Mouse (Mus musculus): ENCODE measurements around the gene Trim32. TPM values are rescaled to one million over a fixed set of nuclear protein-coding genes. Genes with fewer than 3 reads are reported as not detected.
A peak's percentile ranks its signal among the peaks of the same experiment; 100 is the strongest.

Trim32 gene
- polyA plus RNA-seq, 1 experiment from 2014 or later: 64.1 TPM

DNA sequence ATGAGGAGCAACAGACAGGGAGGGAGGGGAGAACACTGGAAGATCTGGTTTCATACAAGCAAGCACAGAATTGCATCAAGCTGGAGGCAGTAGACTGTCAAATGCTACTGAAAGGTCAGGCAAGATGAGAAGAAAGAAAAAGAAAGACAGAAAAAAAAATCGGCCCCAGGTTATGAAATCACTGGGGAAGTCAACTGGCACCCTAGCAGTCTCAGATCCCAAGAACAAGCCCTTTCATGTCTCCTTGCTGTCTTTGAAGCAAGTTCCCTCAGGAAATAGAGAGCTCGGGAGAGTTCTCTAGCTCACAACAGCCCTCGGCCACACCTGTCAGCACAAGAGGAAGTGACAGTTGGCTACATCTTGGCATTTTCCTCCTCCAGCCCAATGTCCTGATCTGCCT is 33.4 kb downstream of the Trim32 start:
- Histone ChIP-seq H3K4me1 (peaks cover 9% of the 10 kb centered on the region), H3K27ac (peak overlapping the region; percentile 46), H3K36me3 (no peaks in the 10 kb centered on the region), H3K4me3 (no peak overlapping the region), H3K9me3 (replicated peaks) (no peaks in the 10 kb centered on the region), H3K27me3 (ENCODE audit: low read depth, poor library complexity, severe bottlenecking) (no peaks in the 10 kb centered on the region)
- no peak for DNase-seq (ENCODE audit: low spot score)
- WGBS: 67% methylated on average over 3 of the region's 3 CpGs

DNA sequence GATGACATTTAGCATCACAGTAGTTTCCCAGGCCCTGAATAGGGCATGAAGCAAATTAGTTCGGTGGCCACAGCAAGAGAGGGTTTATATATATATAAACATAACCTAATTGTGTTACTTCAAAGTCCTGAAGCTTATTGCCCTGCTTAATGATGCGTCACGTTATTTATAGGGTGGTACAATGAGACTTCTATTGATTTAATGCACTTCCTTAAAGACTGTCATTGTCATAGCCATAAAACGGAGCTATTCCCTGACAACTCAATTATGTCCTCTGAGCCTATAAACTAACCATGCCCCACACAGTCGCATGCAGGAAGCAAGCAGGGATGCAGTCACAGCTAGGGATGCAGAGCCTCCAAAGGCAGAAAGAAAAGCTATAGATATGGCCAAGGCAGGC is 37.8 kb downstream of the Trim32 start:
- Histone ChIP-seq H3K27me3 (ENCODE audit: low read depth, poor library complexity, severe bottlenecking) (no peaks in the 10 kb centered on the region), H3K4me3 (no peak overlapping the region), H3K36me3 (no peaks in the 10 kb centered on the region), H3K9me3 (replicated peaks) (no peaks in the 10 kb centered on the region), H3K4me1 (peaks cover 12% of the 10 kb centered on the region), H3K27ac (no peak overlapping the region)
- DNase-seq (ENCODE audit: low spot score): no peak
- 24% methylated on average over 5 of the region's 5 CpGs for WGBS

- H3K27me3 ChIP-seq (ENCODE audit: low read depth, poor library complexity, severe bottlenecking): no peaks in the 10 kb centered on the region
- H3K27ac ChIP-seq: no peak overlapping the region
- no peaks in the 10 kb centered on the region for H3K9me3 ChIP-seq (replicated peaks)
- H3K4me3 ChIP-seq: no peak overlapping the region
- peaks cover 5% of the 10 kb centered on the region; the same call in 1 of the 2 replicates for H3K4me1 ChIP-seq
- DNase-seq (ENCODE audit: low spot score): peak; percentile 90
- WGBS: 2% methylated on average over 2 of the region's 2 CpGs
- no peaks in the 10 kb centered on the region for H3K36me3 ChIP-seq
These were observed 49.9 kb downstream of the Trim32 start for GRCm38 (mm10) chr4:65654723-65655122.

- DNase-seq (ENCODE audit: low spot score): no peak
- no peaks in the 10 kb centered on the region for H3K36me3 ChIP-seq
- no peak overlapping the region for H3K27ac ChIP-seq
- WGBS: 82% methylated on average over 6 of the region's 6 CpGs
- H3K4me1 ChIP-seq: peaks cover 14% of the 10 kb centered on the region
- no peak overlapping the region for H3K4me3 ChIP-seq
- no peaks in the 10 kb centered on the region for H3K27me3 ChIP-seq (ENCODE audit: low read depth, poor library complexity, severe bottlenecking)
- no peaks in the 10 kb centered on the region for H3K9me3 ChIP-seq (replicated peaks)
These were observed 58.4 kb downstream of the Trim32 start for GRCm38 (mm10) chr4:65663176-65663575.
